Mouse (Mus musculus) stomach, embryonic 16.5 days (tissue): ENCODE measurements at regions not wholly inside any gene's neighbourhood (a gene's known extent, or its start where the extent isn't known, plus 50 kb on each side); places are given as distances from the start of the nearest gene placed in this dataset.

Source experiments
- ATAC-seq: fragments of 200-750 bp; cut with Nextera tagmentation; 2 replicates; pipeline ENCODE4 v1.8.0; 2017; ENCODE audit warnings: moderate number of reproducible peaks, moderate TSS enrichment; ENCODE audit not compliant: insufficient read depth, low FRiP score
- H3K27ac ChIP-seq: fragments of 300-500 bp; sonication (generic); 2 replicates; pipeline ENCODE4 v1.5.1; 2014; ENCODE audit warnings: low read length
- H3K27me3 ChIP-seq: fragments of 300-500 bp; sonication (generic); 2 replicates; pipeline ENCODE4 v1.6.1; 2014; ENCODE audit warnings: low read length, control low read depth, mixed read lengths; ENCODE audit not compliant: control insufficient read depth, insufficient read depth
- H3K36me3 ChIP-seq: fragments of 300-500 bp; sonication (generic); 2 replicates; pipeline ENCODE4 v1.6.1; 2014; ENCODE audit warnings: low read length; ENCODE audit not compliant: control insufficient read depth, insufficient read depth
- H3K4me1 ChIP-seq: fragments of 300-500 bp; sonication (generic); 2 replicates; pipeline ENCODE4 v1.6.1; 2014; ENCODE audit warnings: low read length, control low read depth, mixed read lengths; ENCODE audit not compliant: control insufficient read depth, insufficient read depth
- H3K4me2 ChIP-seq: fragments of 300-500 bp; sonication (generic); 2 replicates; pipeline ENCODE4 v1.6.1; 2014; ENCODE audit warnings: low read depth, low read length, mixed read lengths
- H3K4me3 ChIP-seq: fragments of 300-500 bp; sonication (generic); replicated peaks from 2 replicates; pipeline ENCODE4 v1.5.1; 2014; ENCODE audit warnings: mild to moderate bottlenecking, low read length
- H3K9ac ChIP-seq: fragments of 300-500 bp; sonication (generic); 2 replicates; pipeline ENCODE4 v1.6.1; 2014; ENCODE audit warnings: low read length
- H3K9me3 ChIP-seq: fragments of 300-500 bp; sonication (generic); replicated peaks from 2 replicates; pipeline ENCODE4 v1.6.1; 2016; ENCODE audit warnings: low read length, control low read depth; ENCODE audit not compliant: control insufficient read depth
- WGBS: fragments of 180-500 bp; shearing (Covaris S2); extraction: QIAGEN DNeasy Blood & Tissue Kit; methylation state at CpG from one replicate; pipeline ENCODE4 v1.1.7; 2014; 5-methylcytosine and 5-hydroxymethylcytosine counted together

- ATAC-seq: no peak
- Histone ChIP-seq H3K27ac (no peak overlapping the region), H3K27me3 (no peaks in the 10 kb centered on the region), H3K9ac (no peak overlapping the region), H3K4me2 (no peak overlapping the region), H3K36me3 (no peaks in the 10 kb centered on the region), H3K4me1 (no peaks in the 10 kb centered on the region), H3K9me3 (no peaks in the 10 kb centered on the region), H3K4me3 (no peak overlapping the region)
- 93% methylated on average over 3 of the region's 3 CpGs for WGBS
These were observed 103.4 kb downstream of the Duxbl3 start for GRCm38 (mm10) chr14:26361206-26361605.
